Mouse (Mus musculus) stomach, postnatal 0 days (tissue): ENCODE data around the gene Pde11a. TPM values are rescaled to one million over a fixed set of nuclear protein-coding genes. Genes with fewer than 3 reads are reported as not detected.

Experiments used
- ATAC-seq: fragments of 200-750 bp; cut with Nextera tagmentation; 2 replicates; pipeline ENCODE4 v1.8.0; 2017; ENCODE audit not compliant: low FRiP score, low TSS enrichment
- DNase-seq: peaks from one replicate; pipeline ENCODE4 v3.0.0-alpha.2; 2016; ENCODE audit warnings: low spot score
- H3K27ac ChIP-seq: fragments of 300-500 bp; sonication (generic); replicated peaks from 2 replicates; pipeline ENCODE4 v1.5.1; 2014; ENCODE audit warnings: mild to moderate bottlenecking, control low read depth
- H3K27me3 ChIP-seq: fragments of 300-500 bp; sonication (generic); 2 replicates; pipeline ENCODE4 v1.6.1; 2014; ENCODE audit warnings: low read length; ENCODE audit not compliant: control insufficient read depth, insufficient read depth
- H3K36me3 ChIP-seq: fragments of 300-500 bp; sonication (generic); 2 replicates; pipeline ENCODE4 v1.6.1; 2014; ENCODE audit warnings: low read length, mixed read lengths; ENCODE audit not compliant: control insufficient read depth, insufficient read depth
- H3K4me1 ChIP-seq: fragments of 300-500 bp; sonication (generic); replicated peaks from 2 replicates; pipeline ENCODE4 v1.6.1; 2014; ENCODE audit warnings: antibody characterized with exemption; ENCODE audit not compliant: control insufficient read depth, insufficient read depth
- H3K4me2 ChIP-seq: fragments of 300-500 bp; sonication (generic); replicated peaks from 2 replicates; pipeline ENCODE4 v1.6.1; 2014; ENCODE audit warnings: low read depth, mild to moderate bottlenecking, control low read depth, moderate library complexity
- H3K4me3 ChIP-seq: fragments of 300-500 bp; sonication (generic); 2 replicates; pipeline ENCODE4 v1.5.1; 2014; ENCODE audit warnings: low read depth, low read length, control low read depth
- H3K9ac ChIP-seq: fragments of 300-500 bp; sonication (generic); 2 replicates; pipeline ENCODE4 v1.6.1; 2014; ENCODE audit warnings: mild to moderate bottlenecking, low read length, control low read depth, mixed read lengths
- H3K9me3 ChIP-seq: fragments of 300-500 bp; sonication (generic); 2 replicates; pipeline ENCODE4 v1.6.1; 2016; ENCODE audit warnings: low read length; ENCODE audit not compliant: control insufficient read depth
- CTCF ChIP-seq: IDR thresholded peaks from 2 replicates; pipeline ENCODE4 v1.5.1; 2016; ENCODE audit warnings: antibody characterized with exemption, low read depth, mild to moderate bottlenecking, moderate library complexity
- EP300 ChIP-seq: optimal IDR thresholded peaks from 2 replicates; pipeline ENCODE3; 2016; ENCODE audit warnings: antibody characterized with exemption
- WGBS: fragments of 180-500 bp; shearing (Covaris S2); extraction: QIAGEN DNeasy Blood & Tissue Kit; methylation state at CpG from one replicate; pipeline ENCODE4 v1.1.7; 2014; 5-methylcytosine and 5-hydroxymethylcytosine counted together
- polyA plus RNA-seq: library from polyadenylated mRNA; unstranded; fragments of >200 nt; fragmentation: Nextera tagmentation; extraction: Ambion mirVana; gene quantifications from 2 replicates; pipeline ENCODE4 v1.2.1, GENCODE M21; 2015

Pde11a gene
- polyA plus RNA-seq, 1 experiment from 2014 or later, result 0.12 TPM

DNA sequence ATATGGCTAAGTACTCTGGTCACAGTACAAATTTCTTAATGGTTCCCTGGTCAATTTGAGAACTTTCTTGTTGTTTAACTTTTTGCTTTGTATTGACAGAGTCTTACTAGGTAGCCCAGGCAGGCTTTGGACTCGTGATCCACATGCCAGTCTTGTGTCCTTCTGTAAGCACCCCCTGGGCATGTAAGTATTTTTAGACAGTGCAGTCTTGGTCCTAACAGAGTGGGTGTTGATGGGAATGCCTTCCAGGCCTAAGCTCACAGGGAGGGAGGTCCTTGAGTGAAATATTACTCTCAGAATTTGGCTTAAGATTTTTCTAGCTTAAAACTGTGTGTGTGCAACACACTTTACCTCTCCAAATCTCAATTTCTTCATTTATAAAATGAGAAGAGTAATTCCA is 153.4 kb downstream of the Pde11a start:
- H3K4me2 ChIP-seq, result no peak overlapping the region
- DNase-seq (no peak), ATAC-seq (no peak)
- H3K9ac ChIP-seq, result no peak overlapping the region
- no peaks in the 10 kb centered on the region for H3K9me3 ChIP-seq
- H3K4me1 ChIP-seq, result no peaks in the 10 kb centered on the region
- 26% methylated on average over 1 of the region's 1 CpGs for WGBS
- H3K4me3 ChIP-seq, result no peak overlapping the region
- no peaks in the 10 kb centered on the region for H3K27me3 ChIP-seq
- H3K27ac ChIP-seq, result no peak overlapping the region
- no peaks in the 10 kb centered on the region for H3K36me3 ChIP-seq
- TF ChIP-seq CTCF (no peak), EP300 (no peak)

DNA sequence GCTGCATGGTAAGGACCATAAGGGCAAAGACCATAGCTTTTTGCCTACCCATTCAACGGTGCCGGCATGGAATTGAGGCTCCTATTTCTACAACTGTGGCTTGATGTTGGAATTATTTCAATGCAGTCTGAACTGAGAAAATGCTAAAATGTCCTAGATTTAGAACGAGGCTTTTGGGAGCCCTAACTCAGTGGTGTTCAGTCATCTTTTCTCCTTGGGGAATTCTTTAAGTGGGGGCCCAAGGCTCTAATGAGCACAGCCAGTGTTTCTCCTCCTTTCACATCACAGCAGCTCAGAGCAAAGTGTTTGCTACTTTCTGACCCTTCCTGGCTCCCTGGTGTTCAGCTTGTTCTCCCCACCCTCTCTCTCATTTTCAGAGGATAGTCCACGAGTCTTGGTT is 175.8 kb downstream of the Pde11a start:
- H3K27ac ChIP-seq, result no peak overlapping the region
- TF ChIP-seq CTCF, result no peak
- no peak for TF ChIP-seq EP300
- DNase-seq, result no peak
- H3K4me2 ChIP-seq, result no peak overlapping the region
- no peaks in the 10 kb centered on the region for H3K9me3 ChIP-seq
- H3K4me1 ChIP-seq, result no peaks in the 10 kb centered on the region
- H3K27me3 ChIP-seq, result no peaks in the 10 kb centered on the region
- no peak for ATAC-seq
- H3K36me3 ChIP-seq, result no peaks in the 10 kb centered on the region
- no peak overlapping the region for H3K4me3 ChIP-seq
- H3K9ac ChIP-seq, result no peak overlapping the region
- WGBS, result 74% methylated on average over 4 of the region's 4 CpGs

DNA sequence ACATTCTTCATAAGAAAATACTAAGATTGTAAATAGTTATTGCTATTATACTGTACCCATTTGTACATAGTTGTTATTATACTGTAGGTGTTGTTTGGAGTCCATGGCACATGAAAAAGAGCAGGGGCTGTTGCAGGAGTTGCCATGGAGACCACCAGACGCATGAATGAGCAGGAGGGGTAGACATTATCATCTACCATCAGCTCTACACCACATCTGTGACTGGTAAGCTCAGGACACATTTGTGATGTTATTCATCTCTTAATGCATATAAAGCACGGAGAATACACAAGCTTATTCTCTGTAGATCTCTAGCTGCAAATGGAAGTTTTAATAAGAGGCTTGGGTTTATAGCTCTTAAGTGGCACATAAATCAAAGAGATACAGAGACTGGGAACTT is 179.6 kb downstream of the Pde11a start:
- Histone ChIP-seq H3K36me3 (no peaks in the 10 kb centered on the region), H3K4me1 (no peaks in the 10 kb centered on the region), H3K27ac (no peak overlapping the region), H3K9me3 (no peaks in the 10 kb centered on the region), H3K4me3 (no peak overlapping the region), H3K4me2 (no peak overlapping the region), H3K9ac (no peak overlapping the region), H3K27me3 (no peaks in the 10 kb centered on the region)
- no peak for DNase-seq
- no peak for ATAC-seq
- 62% methylated on average over 2 of the region's 2 CpGs for WGBS
- TF ChIP-seq EP300, result no peak
- TF ChIP-seq CTCF, result no peak

DNA sequence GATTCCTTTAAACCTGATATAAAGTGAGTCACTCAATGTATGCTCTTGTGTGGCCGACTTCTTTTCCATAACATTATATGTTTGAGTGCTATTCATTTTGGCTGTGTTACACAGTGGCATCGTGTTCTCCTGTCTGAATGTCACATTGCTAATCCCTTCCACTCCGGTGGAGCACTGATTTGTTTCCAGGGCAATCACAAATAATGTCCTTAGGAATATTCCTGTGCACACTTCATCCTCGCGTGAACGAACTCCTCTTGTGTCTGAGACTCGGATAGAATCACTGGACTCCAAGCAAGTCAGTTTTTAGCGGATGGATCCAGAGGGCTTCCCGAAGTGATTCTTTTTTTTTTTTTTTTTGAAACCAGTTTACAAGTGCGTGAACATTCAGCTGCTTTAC is 197.4 kb downstream of the Pde11a start:
- Histone ChIP-seq H3K9me3 (no peaks in the 10 kb centered on the region), H3K9ac (no peak overlapping the region), H3K27me3 (no peaks in the 10 kb centered on the region), H3K27ac (no peak overlapping the region), H3K36me3 (no peaks in the 10 kb centered on the region), H3K4me3 (no peak overlapping the region), H3K4me1 (no peaks in the 10 kb centered on the region), H3K4me2 (no peak overlapping the region)
- no peak for ATAC-seq
- no peak for DNase-seq
- whole genome bisulfite sequencing, result 73% methylated on average over 10 of the region's 10 CpGs
- TF ChIP-seq EP300, result no peak
- no peak for TF ChIP-seq CTCF

DNA sequence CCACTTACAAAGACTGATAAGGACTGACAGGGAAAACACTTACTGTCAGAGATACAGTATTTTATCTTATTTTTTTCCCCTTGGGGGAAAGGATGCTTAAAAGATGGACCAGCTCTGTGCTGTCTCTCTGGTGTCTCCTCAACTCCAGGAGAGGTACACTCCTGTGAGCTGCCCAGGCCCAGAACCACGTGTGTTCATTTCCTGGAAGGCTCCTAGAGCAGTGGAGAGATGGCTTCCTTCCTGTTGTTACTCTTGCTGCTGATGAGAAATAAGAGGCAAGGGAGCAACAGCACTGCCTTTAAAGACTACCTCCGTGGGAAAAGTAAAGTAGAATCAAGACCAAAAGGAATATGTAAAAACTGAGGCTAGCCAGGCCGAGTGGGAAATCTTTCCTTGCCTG is 205.6 kb downstream of the Pde11a start:
- Histone ChIP-seq H3K27ac (no peak overlapping the region), H3K9ac (no peak overlapping the region), H3K36me3 (no peaks in the 10 kb centered on the region), H3K4me3 (no peak overlapping the region), H3K9me3 (no peaks in the 10 kb centered on the region), H3K4me1 (no peaks in the 10 kb centered on the region), H3K27me3 (no peaks in the 10 kb centered on the region), H3K4me2 (no peak overlapping the region)
- DNase-seq (no peak), ATAC-seq (no peak)
- TF ChIP-seq CTCF (no peak), EP300 (no peak)
- 58% methylated on average over 3 of the region's 3 CpGs for WGBS

DNA sequence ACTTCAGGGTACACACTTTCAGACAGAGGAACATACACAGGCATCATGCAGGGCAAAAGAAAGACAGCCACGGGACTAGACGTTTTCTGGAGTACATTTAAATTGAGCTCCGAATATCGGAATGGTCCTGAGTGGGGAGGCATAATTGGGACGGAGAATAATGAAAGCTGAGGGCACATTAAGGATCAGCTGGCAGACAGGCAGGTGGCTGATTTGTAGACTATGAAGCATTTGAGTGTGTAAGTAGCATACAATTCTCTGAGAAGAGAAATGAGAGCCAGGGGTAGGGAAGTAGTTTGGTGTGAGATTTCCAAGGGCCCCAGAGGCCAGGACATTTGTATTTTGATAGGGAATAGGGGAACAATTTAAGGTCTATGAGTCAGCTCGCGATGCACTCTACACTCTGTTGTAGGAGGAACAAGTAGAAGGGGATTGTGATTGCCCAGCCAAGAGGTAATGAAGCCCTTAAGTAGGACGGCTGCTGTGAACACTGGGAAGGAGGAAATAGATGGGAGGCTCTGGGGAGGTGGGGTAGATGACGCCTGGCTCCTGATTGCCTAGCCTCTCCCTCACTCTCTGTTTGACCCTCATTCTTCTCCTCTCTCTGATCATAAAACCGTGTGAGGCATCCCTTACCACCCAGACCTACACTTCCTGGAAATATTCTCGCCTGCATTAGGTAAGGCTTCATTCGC is 208.5 kb downstream of the Pde11a start:
- Histone ChIP-seq H3K4me2 (no peak overlapping the region), H3K9me3 (no peaks in the 10 kb centered on the region), H3K27me3 (no peaks in the 10 kb centered on the region), H3K27ac (no peak overlapping the region), H3K4me3 (no peak overlapping the region), H3K9ac (no peak overlapping the region), H3K4me1 (no peaks in the 10 kb centered on the region), H3K36me3 (no peaks in the 10 kb centered on the region)
- 56% methylated on average over 12 of the region's 12 CpGs for WGBS
- ATAC-seq (no peak), DNase-seq (no peak)
- no peak for TF ChIP-seq CTCF
- TF ChIP-seq EP300, result no peak
